Mouse (Mus musculus): ENCODE measurements around the gene Lrig1.

Lrig1 gene

GRCm38 (mm10) chr6:94676300-94676699, 23.7 kb downstream of the Lrig1 start:
- DNase-seq (ENCODE audit: low spot score): no peak

GRCm38 (mm10) chr6:94672426-94672825, 27.5 kb downstream of the Lrig1 start:
- no peak for DNase-seq (ENCODE audit: low spot score)

GRCm38 (mm10) chr6:94669370-94669769, 30.6 kb downstream of the Lrig1 start:
- no peak for DNase-seq (ENCODE audit: low spot score)

GRCm38 (mm10) chr6:94668204-94668863, 31.6 kb downstream of the Lrig1 start:
- DNase-seq (ENCODE audit: low spot score): no peak

- no peak for DNase-seq (ENCODE audit: low spot score)
These were observed 32.8 kb downstream of the Lrig1 start for GRCm38 (mm10) chr6:94667131-94667530.

GRCm38 (mm10) chr6:94666432-94667119, 33.4 kb downstream of the Lrig1 start:
- no peak for DNase-seq (ENCODE audit: low spot score)

GRCm38 (mm10) chr6:94665677-94666076, 34.3 kb downstream of the Lrig1 start:
- no peak for DNase-seq (ENCODE audit: low spot score)

- no peak for DNase-seq (ENCODE audit: low spot score)
These were observed 34.7 kb downstream of the Lrig1 start for GRCm38 (mm10) chr6:94665248-94665647.

- DNase-seq (ENCODE audit: low spot score): no peak
These were observed 36.0 kb downstream of the Lrig1 start for GRCm38 (mm10) chr6:94664000-94664399.

GRCm38 (mm10) chr6:94661923-94662322, 38.0 kb downstream of the Lrig1 start:
- no peak for DNase-seq (ENCODE audit: low spot score)

- DNase-seq (ENCODE audit: low spot score): no peak
These were observed 38.6 kb downstream of the Lrig1 start for GRCm38 (mm10) chr6:94661321-94661720.

GRCm38 (mm10) chr6:94659886-94660333, 40.0 kb downstream of the Lrig1 start:
- DNase-seq (ENCODE audit: low spot score): no peak

GRCm38 (mm10) chr6:94658136-94658480, 41.9 kb downstream of the Lrig1 start:
- peak; percentile 27 for DNase-seq (ENCODE audit: low spot score)

- no peak for DNase-seq (ENCODE audit: low spot score)
These were observed 42.5 kb downstream of the Lrig1 start for GRCm38 (mm10) chr6:94657204-94658135.

GRCm38 (mm10) chr6:94655818-94656478, 44.0 kb downstream of the Lrig1 start:
- no peak for DNase-seq (ENCODE audit: low spot score)

GRCm38 (mm10) chr6:94653388-94654316, 46.3 kb downstream of the Lrig1 start:
- DNase-seq (ENCODE audit: low spot score): no peak

- no peak for DNase-seq (ENCODE audit: low spot score)
These were observed 47.2 kb downstream of the Lrig1 start for GRCm38 (mm10) chr6:94652659-94653213.

- no peak for DNase-seq (ENCODE audit: low spot score)
These were observed 48.4 kb downstream of the Lrig1 start for GRCm38 (mm10) chr6:94651541-94651940.

- DNase-seq (ENCODE audit: low spot score): no peak
These were observed 50.3 kb downstream of the Lrig1 start for GRCm38 (mm10) chr6:94649637-94650036.

- DNase-seq (ENCODE audit: low spot score): no peak
These were observed 51.5 kb downstream of the Lrig1 start for GRCm38 (mm10) chr6:94648496-94648895.

Measured in yolk sac, embryonic 10.5 days (tissue).